Mouse (Mus musculus) forebrain, embryonic 14.5 days (tissue): Measurements from ENCODE around the gene Cbx4. TPM values are rescaled to one million over a fixed set of nuclear protein-coding genes. Genes with fewer than 3 reads are reported as not detected.

Experiments used
- ATAC-seq: fragments of 200-750 bp; cut with Nextera tagmentation; 2 replicates; pipeline ENCODE4 v1.8.0; 2017; ENCODE audit warnings: mild to moderate bottlenecking, moderate library complexity
- DNase-seq: peaks from one replicate; pipeline ENCODE4 v3.0.0-alpha.2; 2015; ENCODE audit warnings: low spot score
- H3K27ac ChIP-seq: fragments of 300-500 bp; sonication (generic); 2 replicates; pipeline ENCODE4 v1.5.1; 2014; ENCODE audit warnings: low read depth, mild to moderate bottlenecking, control low read depth, low read length, moderate library complexity
- H3K27me3 ChIP-seq: fragments of 300-500 bp; sonication (generic); replicated peaks from 2 replicates; pipeline ENCODE4 v1.6.1; 2014; ENCODE audit warnings: low read length, control low read depth, mixed read lengths; ENCODE audit not compliant: control insufficient read depth, insufficient read depth
- H3K36me3 ChIP-seq: fragments of 300-500 bp; sonication (generic); 2 replicates; pipeline ENCODE4 v1.6.1; 2014; ENCODE audit warnings: low read length, control low read depth; ENCODE audit not compliant: control insufficient read depth, insufficient read depth
- H3K4me1 ChIP-seq: fragments of 300-500 bp; sonication (generic); 2 replicates; pipeline ENCODE4 v1.6.1; 2014; ENCODE audit warnings: antibody characterized with exemption, low read length, control low read depth; ENCODE audit not compliant: control insufficient read depth, insufficient read depth
- H3K4me2 ChIP-seq: fragments of 300-500 bp; sonication (generic); 2 replicates; pipeline ENCODE4 v1.6.1; 2014; ENCODE audit warnings: mild to moderate bottlenecking, control low read depth, low read length
- H3K4me3 ChIP-seq: fragments of 300-500 bp; sonication (generic); 2 replicates; pipeline ENCODE4 v1.5.1; 2014; ENCODE audit warnings: low read depth, low read length, control low read depth
- H3K9ac ChIP-seq: fragments of 300-500 bp; sonication (generic); 2 replicates; pipeline ENCODE4 v1.6.1; 2014; ENCODE audit warnings: mild to moderate bottlenecking, low read length, control low read depth, moderate library complexity
- H3K9me3 ChIP-seq: fragments of 300-500 bp; sonication (generic); replicated peaks from 2 replicates; pipeline ENCODE4 v1.6.1; 2016; ENCODE audit warnings: low read length, control low read depth, mixed read lengths; ENCODE audit not compliant: control insufficient read depth
- WGBS: fragments of 180-500 bp; shearing (Covaris S2); extraction: QIAGEN DNeasy Blood & Tissue Kit; methylation state at CpG from one replicate; pipeline ENCODE4 v1.1.7; 2014; 5-methylcytosine and 5-hydroxymethylcytosine counted together
- polyA plus RNA-seq: library from polyadenylated mRNA; unstranded; fragments of >200 nt; fragmentation: Nextera tagmentation; extraction: Ambion mirVana; gene quantifications from 2 replicates; pipeline ENCODE4 v1.2.1, GENCODE M21; 2014

Gene Cbx4
- polyA plus RNA-seq, 1 experiment from 2014 or later: 9.3 TPM

- Histone ChIP-seq H3K4me2 (no peak overlapping the region), H3K9ac (no peak overlapping the region), H3K4me1 (peaks cover 27% of the 10 kb centered on the region), H3K27me3 (peaks cover 7% of the 10 kb centered on the region), H3K9me3 (no peaks in the 10 kb centered on the region), H3K27ac (no peak overlapping the region), H3K36me3 (peaks cover 13% of the 10 kb centered on the region), H3K4me3 (no peak overlapping the region)
- no peak for DNase-seq
- 93% methylated on average over 5 of the region's 5 CpGs for WGBS
- no peak for ATAC-seq
Observed at GRCm38 (mm10) chr11:119075805-119076204, 10.2 kb downstream of the Cbx4 start.

- Histone ChIP-seq H3K27ac (no peak overlapping the region), H3K4me3 (no peak overlapping the region), H3K9me3 (no peaks in the 10 kb centered on the region), H3K4me1 (peaks cover 14% of the 10 kb centered on the region), H3K27me3 (no peaks in the 10 kb centered on the region), H3K9ac (no peak overlapping the region), H3K4me2 (no peak overlapping the region), H3K36me3 (no peaks in the 10 kb centered on the region)
- WGBS: 64% methylated on average over 6 of the region's 6 CpGs
- DNase-seq: no peak
- ATAC-seq: no peak
Observed at GRCm38 (mm10) chr11:119073876-119074433, 12.1 kb downstream of the Cbx4 start.

GRCm38 (mm10) chr11:119072986-119073385, 13.0 kb downstream of the Cbx4 start:
- WGBS: 50% methylated on average over 6 of the region's 6 CpGs
- H3K9me3 ChIP-seq: no peaks in the 10 kb centered on the region
- H3K4me1 ChIP-seq: peaks cover 4% of the 10 kb centered on the region
- no peaks in the 10 kb centered on the region for H3K36me3 ChIP-seq
- H3K27ac ChIP-seq: no peak overlapping the region
- no peaks in the 10 kb centered on the region for H3K27me3 ChIP-seq
- no peak overlapping the region for H3K4me2 ChIP-seq
- H3K4me3 ChIP-seq: no peak overlapping the region
- H3K9ac ChIP-seq: peak overlapping the region; percentile 35; the same call in 1 of the 2 replicates
- no peak for DNase-seq
- no peak for ATAC-seq

- no peaks in the 10 kb centered on the region for H3K4me1 ChIP-seq
- no peak overlapping the region for H3K4me2 ChIP-seq
- 93% methylated on average over 7 of the region's 7 CpGs for WGBS
- H3K27ac ChIP-seq: no peak overlapping the region
- H3K4me3 ChIP-seq: no peak overlapping the region
- H3K36me3 ChIP-seq: no peaks in the 10 kb centered on the region
- H3K9me3 ChIP-seq: no peaks in the 10 kb centered on the region
- no peak for DNase-seq
- no peak for ATAC-seq
- H3K9ac ChIP-seq: no peak overlapping the region
- no peaks in the 10 kb centered on the region for H3K27me3 ChIP-seq
Observed at GRCm38 (mm10) chr11:119072239-119072638, 13.8 kb downstream of the Cbx4 start.

- 0 out of 2 replicates have a peak, but pooled peaks cover 5% of the 10 kb centered on the region for H3K27me3 ChIP-seq
- no peaks in the 10 kb centered on the region for H3K36me3 ChIP-seq
- H3K9ac ChIP-seq: no peak overlapping the region
- H3K4me3 ChIP-seq: no peak overlapping the region
- H3K4me2 ChIP-seq: no peak overlapping the region
- no peaks in the 10 kb centered on the region for H3K9me3 ChIP-seq
- H3K27ac ChIP-seq: no peak overlapping the region
- no peak for ATAC-seq
- no peaks in the 10 kb centered on the region for H3K4me1 ChIP-seq
- 76% methylated on average over 8 of the region's 8 CpGs for WGBS
- DNase-seq: no peak
Observed at GRCm38 (mm10) chr11:119066841-119067240, 19.2 kb downstream of the Cbx4 start.

- Histone ChIP-seq H3K27me3 (peaks cover 54% of the 10 kb centered on the region), H3K9me3 (no peaks in the 10 kb centered on the region), H3K4me2 (no peak overlapping the region), H3K4me3 (no peak overlapping the region), H3K36me3 (no peaks in the 10 kb centered on the region), H3K4me1 (peaks cover 30% of the 10 kb centered on the region), H3K27ac (no peak overlapping the region), H3K9ac (no peak overlapping the region)
- DNase-seq (no peak), ATAC-seq (no peak)
- 14% methylated on average over 3 of the region's 3 CpGs for whole genome bisulfite sequencing
Observed at GRCm38 (mm10) chr11:119059256-119059655, 26.8 kb downstream of the Cbx4 start.

GRCm38 (mm10) chr11:119058041-119058995, 27.7 kb downstream of the Cbx4 start:
- peak overlapping the region; percentile 41 for H3K9ac ChIP-seq
- H3K27ac ChIP-seq: no peak overlapping the region
- DNase-seq (no peak), ATAC-seq (no peak)
- peaks cover 54% of the 10 kb centered on the region for H3K27me3 ChIP-seq
- no peaks in the 10 kb centered on the region for H3K9me3 ChIP-seq
- peak overlapping the region; percentile 16 for H3K4me3 ChIP-seq
- peak overlapping the region; percentile 37 for H3K4me2 ChIP-seq
- H3K36me3 ChIP-seq: no peaks in the 10 kb centered on the region
- peaks cover 30% of the 10 kb centered on the region for H3K4me1 ChIP-seq
- WGBS: 3% methylated on average over 58 of the region's 58 CpGs

GRCm38 (mm10) chr11:119057291-119057690, 28.7 kb downstream of the Cbx4 start:
- 0 out of 2 replicates have a peak overlapping the region, but pooled peaks have one; percentile 82 for H3K27ac ChIP-seq
- H3K4me2 ChIP-seq: peak overlapping the region; percentile 98
- H3K27me3 ChIP-seq: peaks cover 53% of the 10 kb centered on the region
- 3% methylated on average over 9 of the region's 9 CpGs for WGBS
- ATAC-seq (no peak), DNase-seq (no peak)
- H3K9me3 ChIP-seq: no peaks in the 10 kb centered on the region
- peaks cover 38% of the 10 kb centered on the region for H3K4me1 ChIP-seq
- peak overlapping the region; percentile 57 for H3K4me3 ChIP-seq
- H3K36me3 ChIP-seq: no peaks in the 10 kb centered on the region
- H3K9ac ChIP-seq: peak overlapping the region; percentile 96
